Mouse (Mus musculus) liver, embryonic 14.5 days (tissue): ENCODE measurements around the gene Prcc. TPM values are rescaled to one million over a fixed set of nuclear protein-coding genes. Genes with fewer than 3 reads are reported as not detected.

ENCODE experiments used
- ATAC-seq: fragments of 200-750 bp; cut with Nextera tagmentation; 2 replicates; pipeline ENCODE4 v1.8.0; 2017; ENCODE audit warnings: moderate number of reproducible peaks, mild to moderate bottlenecking, moderate library complexity; ENCODE audit not compliant: insufficient read depth
- DNase-seq, 3 experiments: peaks; one replicate each; pipeline ENCODE4 v3.0.0-alpha.2; 2012 to 2013; ENCODE audit warnings: low read depth in 3 of 3, low spot score in 3 of 3
- H3K27ac ChIP-seq: fragments of 300-500 bp; sonication (generic); 2 replicates; pipeline ENCODE4 v1.5.1; 2014; ENCODE audit warnings: moderate library complexity, mild to moderate bottlenecking, control low read depth, inconsistent platforms
- H3K27me3 ChIP-seq: fragments of 300-500 bp; sonication (generic); 2 replicates; pipeline ENCODE4 v1.6.1; 2014; ENCODE audit warnings: mild to moderate bottlenecking, low read length, moderate library complexity; ENCODE audit not compliant: control insufficient read depth, insufficient read depth
- H3K36me3 ChIP-seq: fragments of 300-500 bp; sonication (generic); replicated peaks from 2 replicates; pipeline ENCODE4 v1.6.1; 2014; ENCODE audit warnings: low read depth; ENCODE audit not compliant: control insufficient read depth, insufficient read depth
- H3K4me1 ChIP-seq, 2 experiments: fragments of 200-500 bp in 1 of 2; fragments of 300-500 bp in 1 of 2; sonication (generic) in 1 of 2; replicated peaks; 2 replicates each; pipeline ENCODE4 v1.6.1; 2012 to 2014; ENCODE audit warnings: antibody characterized with exemption in 1 of 2, inconsistent platforms in 1 of 2, low read length in 1 of 2; ENCODE audit not compliant: control insufficient read depth in 2 of 2, insufficient read depth in 2 of 2
- H3K4me2 ChIP-seq: fragments of 300-500 bp; sonication (generic); 2 replicates; pipeline ENCODE4 v1.6.1; 2014; ENCODE audit warnings: low read depth, mild to moderate bottlenecking, control low read depth, moderate library complexity
- H3K4me3 ChIP-seq, 2 experiments: fragments of 200-500 bp in 1 of 2; fragments of 300-500 bp in 1 of 2; sonication (generic) in 1 of 2; 2 replicates each; pipeline ENCODE4 v1.5.1; 2012 to 2014; ENCODE audit warnings: low read depth in 2 of 2, low read length in 2 of 2, mild to moderate bottlenecking in 2 of 2, control low read depth in 1 of 2, inconsistent platforms in 1 of 2, moderate library complexity in 1 of 2; ENCODE audit not compliant: insufficient read depth in 1 of 2
- H3K9ac ChIP-seq: fragments of 300-500 bp; sonication (generic); replicated peaks from 2 replicates; pipeline ENCODE4 v1.6.1; 2014; ENCODE audit warnings: mild to moderate bottlenecking, control low read depth, moderate library complexity
- H3K9me3 ChIP-seq: fragments of 300-500 bp; sonication (generic); 2 replicates; pipeline ENCODE4 v1.6.1; 2016; ENCODE audit warnings: low read length, mixed read lengths; ENCODE audit not compliant: control insufficient read depth
- CTCF ChIP-seq: IDR thresholded peaks from 2 replicates; pipeline ENCODE4 v1.5.1; 2016; ENCODE audit warnings: antibody characterized with exemption, low read depth, control low read depth
- EP300 ChIP-seq: IDR thresholded peaks from 2 replicates; pipeline ENCODE4 v1.6.1; 2016; ENCODE audit warnings: antibody characterized with exemption, low read depth
- WGBS: fragments of 180-500 bp; shearing (Covaris S2); extraction: QIAGEN DNeasy Blood & Tissue Kit; methylation state at CpG from one replicate; pipeline ENCODE4 v1.1.7; 2014; ENCODE audit not compliant: insufficient replicate concordance; 5-methylcytosine and 5-hydroxymethylcytosine counted together
- polyA plus RNA-seq, 2 experiments: library from polyadenylated mRNA; depleted of rRNA in 1 of 2; stranded (reverse) in 1 of 2; unstranded in 1 of 2; fragments of >200 nt; fragmentation: Nextera tagmentation in 1 of 2; extraction: Ambion mirVana in 1 of 2; gene quantifications; 2 replicates each; pipeline versions ENCODE4 v1.2.1 to v1.2.3; 2012 to 2014

Prcc gene
- polyA plus RNA-seq, 2 experiments, result 5.0 to 15.4 TPM

GRCm38 (mm10) chr3:87929341-87930077 lies 44.1 kb upstream of the Prcc start:
- peak overlapping the region; percentile 81 for H3K9ac ChIP-seq
- peak overlapping the region; percentile 93 to 96 for H3K4me3 ChIP-seq
- ATAC-seq (peak; percentile 52), DNase-seq (no peak)
- no peaks in the 10 kb centered on the region for H3K27me3 ChIP-seq
- peak overlapping the region; percentile 88 for H3K4me2 ChIP-seq
- H3K4me1 ChIP-seq, result peaks cover 6 to 13% of the 10 kb centered on the region in 2 experiments
- peak overlapping the region; percentile 75 for H3K27ac ChIP-seq
- WGBS, result 2% methylated on average over 26 of the region's 26 CpGs
- no peak for TF ChIP-seq EP300
- TF ChIP-seq CTCF, result no peak
- no peaks in the 10 kb centered on the region for H3K9me3 ChIP-seq
- peaks cover 24% of the 10 kb centered on the region for H3K36me3 ChIP-seq

- ATAC-seq (no peak), DNase-seq (no peak)
- Histone ChIP-seq H3K9ac (no peak overlapping the region), H3K9me3 (no peaks in the 10 kb centered on the region), H3K4me1 (peaks cover 6 to 13% of the 10 kb centered on the region in 2 experiments), H3K36me3 (peaks cover 35% of the 10 kb centered on the region), H3K27ac (no peak overlapping the region), H3K4me2 (no peak overlapping the region), H3K4me3 (no peak overlapping the region), H3K27me3 (no peaks in the 10 kb centered on the region)
- TF ChIP-seq CTCF, result no peak
- no peak for TF ChIP-seq EP300
- 86% methylated on average over 5 of the region's 5 CpGs for WGBS
These were observed 42.0 kb upstream of the Prcc start for GRCm38 (mm10) chr3:87927452-87927851.

- 80% methylated on average over 7 of the region's 7 CpGs for WGBS
- no peaks in the 10 kb centered on the region for H3K27me3 ChIP-seq
- peaks cover 26% of the 10 kb centered on the region for H3K36me3 ChIP-seq
- DNase-seq, result no peak
- no peak overlapping the region for H3K4me3 ChIP-seq
- H3K4me2 ChIP-seq, result no peak overlapping the region
- H3K9ac ChIP-seq, result no peak overlapping the region
- TF ChIP-seq CTCF (no peak), EP300 (no peak)
- H3K27ac ChIP-seq, result no peak overlapping the region
- H3K4me1 ChIP-seq, result peaks cover 2 to 9% of the 10 kb centered on the region in 2 experiments
- no peak for ATAC-seq
- no peaks in the 10 kb centered on the region for H3K9me3 ChIP-seq
These were observed 39.6 kb upstream of the Prcc start for GRCm38 (mm10) chr3:87924996-87925395.

GRCm38 (mm10) chr3:87920270-87920943 lies 35.0 kb upstream of the Prcc start:
- H3K4me1 ChIP-seq, result peaks cover 5 to 10% of the 10 kb centered on the region in 2 experiments
- peak overlapping the region; percentile 79 for H3K9ac ChIP-seq
- ATAC-seq, result no peak
- H3K27ac ChIP-seq, result no peak overlapping the region
- H3K9me3 ChIP-seq, result no peaks in the 10 kb centered on the region
- DNase-seq, result no peak
- no peak for TF ChIP-seq EP300
- TF ChIP-seq CTCF, result peak; percentile 27
- H3K36me3 ChIP-seq, result peaks cover 51% of the 10 kb centered on the region
- 48% methylated on average over 9 of the region's 9 CpGs for WGBS
- peak overlapping the region; percentile 72 to 81 for H3K4me3 ChIP-seq
- H3K4me2 ChIP-seq, result peak overlapping the region; percentile 82
- no peaks in the 10 kb centered on the region for H3K27me3 ChIP-seq

GRCm38 (mm10) chr3:87919336-87920108 lies 34.1 kb upstream of the Prcc start, which contains the start of gene Mrpl24:
Gene Mrpl24, plus strand, starts transcription at chr3:87919506.
- Histone ChIP-seq H3K27me3 (no peaks in the 10 kb centered on the region), H3K4me1 (peaks cover 5 to 10% of the 10 kb centered on the region in 2 experiments), H3K36me3 (peaks cover 52% of the 10 kb centered on the region), H3K9ac (peak within 1 kb of the TSS; percentile 79), H3K9me3 (no peaks in the 10 kb centered on the region), H3K4me3 (peak within 1 kb of the TSS; percentile 72 to 81), H3K27ac (peak within 1 kb of the TSS; percentile 69), H3K4me2 (peak within 1 kb of the TSS; percentile 82)
- ATAC-seq (peak; percentile 72), DNase-seq (peak; percentile 73 to 81 (median 76))
- TF ChIP-seq CTCF, result no peak
- TF ChIP-seq EP300, result peak; percentile 42
- WGBS, result under 1% methylated on average over 30 of the region's 30 CpGs
